Mouse (Mus musculus) forebrain, embryonic 14.5 days (tissue): Measurements from ENCODE around the gene G3bp2. TPM values are rescaled to one million over a fixed set of nuclear protein-coding genes. Genes with fewer than 3 reads are reported as not detected.

Source experiments
- ATAC-seq: fragments of 200-750 bp; cut with Nextera tagmentation; 2 replicates; pipeline ENCODE4 v1.8.0; 2017; ENCODE audit warnings: mild to moderate bottlenecking, moderate library complexity
- DNase-seq: peaks from one replicate; pipeline ENCODE4 v3.0.0-alpha.2; 2015; ENCODE audit warnings: low spot score
- H3K27ac ChIP-seq: fragments of 300-500 bp; sonication (generic); 2 replicates; pipeline ENCODE4 v1.5.1; 2014; ENCODE audit warnings: low read depth, mild to moderate bottlenecking, control low read depth, low read length, moderate library complexity
- H3K27me3 ChIP-seq: fragments of 300-500 bp; sonication (generic); replicated peaks from 2 replicates; pipeline ENCODE4 v1.6.1; 2014; ENCODE audit warnings: low read length, control low read depth, mixed read lengths; ENCODE audit not compliant: control insufficient read depth, insufficient read depth
- H3K36me3 ChIP-seq: fragments of 300-500 bp; sonication (generic); 2 replicates; pipeline ENCODE4 v1.6.1; 2014; ENCODE audit warnings: low read length, control low read depth; ENCODE audit not compliant: control insufficient read depth, insufficient read depth
- H3K4me1 ChIP-seq: fragments of 300-500 bp; sonication (generic); 2 replicates; pipeline ENCODE4 v1.6.1; 2014; ENCODE audit warnings: antibody characterized with exemption, low read length, control low read depth; ENCODE audit not compliant: control insufficient read depth, insufficient read depth
- H3K4me2 ChIP-seq: fragments of 300-500 bp; sonication (generic); 2 replicates; pipeline ENCODE4 v1.6.1; 2014; ENCODE audit warnings: mild to moderate bottlenecking, control low read depth, low read length
- H3K4me3 ChIP-seq: fragments of 300-500 bp; sonication (generic); 2 replicates; pipeline ENCODE4 v1.5.1; 2014; ENCODE audit warnings: low read depth, low read length, control low read depth
- H3K9ac ChIP-seq: fragments of 300-500 bp; sonication (generic); 2 replicates; pipeline ENCODE4 v1.6.1; 2014; ENCODE audit warnings: mild to moderate bottlenecking, low read length, control low read depth, moderate library complexity
- H3K9me3 ChIP-seq: fragments of 300-500 bp; sonication (generic); replicated peaks from 2 replicates; pipeline ENCODE4 v1.6.1; 2016; ENCODE audit warnings: low read length, control low read depth, mixed read lengths; ENCODE audit not compliant: control insufficient read depth
- WGBS: fragments of 180-500 bp; shearing (Covaris S2); extraction: QIAGEN DNeasy Blood & Tissue Kit; methylation state at CpG from one replicate; pipeline ENCODE4 v1.1.7; 2014; 5-methylcytosine and 5-hydroxymethylcytosine counted together
- polyA plus RNA-seq: library from polyadenylated mRNA; unstranded; fragments of >200 nt; fragmentation: Nextera tagmentation; extraction: Ambion mirVana; gene quantifications from 2 replicates; pipeline ENCODE4 v1.2.1, GENCODE M21; 2014

Gene G3bp2
- polyA plus RNA-seq, 1 experiment from 2014 or later, result 351 TPM

DNA sequence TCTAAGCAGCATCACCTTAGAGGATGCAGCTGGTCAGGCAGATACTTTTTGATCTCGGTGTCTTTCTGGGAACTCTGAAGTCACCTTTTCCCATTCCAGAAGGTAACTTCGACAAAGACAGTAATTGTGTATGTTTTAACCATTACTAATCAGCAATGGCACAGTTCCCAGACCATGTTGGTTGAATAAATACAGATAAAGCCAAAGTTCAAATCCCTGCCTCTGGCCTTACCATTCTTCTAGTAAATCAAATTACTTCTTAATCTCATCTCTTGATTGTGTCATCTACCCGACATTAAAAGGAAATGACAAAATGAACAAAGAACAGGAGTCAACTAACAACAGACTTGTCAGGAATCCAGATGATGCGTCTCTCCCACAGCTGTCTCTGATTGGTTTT is 38.1 kb upstream of the G3bp2 start:
- no peak for DNase-seq
- no peak overlapping the region for H3K27ac ChIP-seq
- H3K27me3 ChIP-seq, result no peaks in the 10 kb centered on the region
- no peak overlapping the region for H3K9ac ChIP-seq
- H3K4me1 ChIP-seq, result no peaks in the 10 kb centered on the region
- 0 out of 2 replicates have a peak, but pooled peaks cover 4% of the 10 kb centered on the region for H3K36me3 ChIP-seq
- H3K9me3 ChIP-seq, result no peaks in the 10 kb centered on the region
- no peak for ATAC-seq
- WGBS, result 82% methylated on average over 4 of the region's 4 CpGs
- no peak overlapping the region for H3K4me3 ChIP-seq
- no peak overlapping the region for H3K4me2 ChIP-seq

DNA sequence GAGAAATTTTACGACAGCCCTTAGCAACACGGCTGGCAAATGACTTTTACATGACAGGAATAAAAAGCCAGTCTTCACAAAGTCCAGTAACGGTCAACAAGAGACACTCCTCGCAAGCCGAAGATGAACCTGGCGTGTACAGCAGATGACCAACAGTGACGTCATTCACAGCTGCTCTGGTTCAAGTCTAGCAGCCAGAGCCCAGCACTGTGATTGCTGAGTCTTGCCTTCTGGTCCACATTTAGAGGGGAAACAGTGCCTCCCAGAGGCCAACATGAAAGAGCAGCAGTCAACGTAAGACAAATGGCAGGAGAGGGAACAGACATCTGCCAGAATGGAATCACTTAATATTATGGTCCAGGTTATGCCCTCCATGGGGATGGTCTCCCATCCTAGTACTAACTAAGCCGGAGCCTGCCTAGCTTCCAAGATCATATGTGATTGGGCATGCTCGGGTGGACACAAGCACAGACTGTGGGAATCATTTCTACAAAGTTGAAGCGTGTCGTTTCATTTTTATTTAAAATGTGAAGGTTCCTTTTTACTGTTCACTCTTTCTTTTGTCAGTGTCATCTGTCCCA is 34.4 kb upstream of the G3bp2 start:
- no peaks in the 10 kb centered on the region for H3K9me3 ChIP-seq
- 55% methylated on average over 12 of the region's 12 CpGs for WGBS
- H3K4me1 ChIP-seq, result no peaks in the 10 kb centered on the region; the same call in 1 of the 2 replicates
- H3K27ac ChIP-seq, result no peak overlapping the region
- H3K9ac ChIP-seq, result no peak overlapping the region
- H3K27me3 ChIP-seq, result no peaks in the 10 kb centered on the region
- H3K4me3 ChIP-seq, result no peak overlapping the region
- no peaks in the 10 kb centered on the region for H3K36me3 ChIP-seq
- DNase-seq, result peak; percentile 67
- no peak overlapping the region for H3K4me2 ChIP-seq
- peak; percentile 67 for ATAC-seq

DNA sequence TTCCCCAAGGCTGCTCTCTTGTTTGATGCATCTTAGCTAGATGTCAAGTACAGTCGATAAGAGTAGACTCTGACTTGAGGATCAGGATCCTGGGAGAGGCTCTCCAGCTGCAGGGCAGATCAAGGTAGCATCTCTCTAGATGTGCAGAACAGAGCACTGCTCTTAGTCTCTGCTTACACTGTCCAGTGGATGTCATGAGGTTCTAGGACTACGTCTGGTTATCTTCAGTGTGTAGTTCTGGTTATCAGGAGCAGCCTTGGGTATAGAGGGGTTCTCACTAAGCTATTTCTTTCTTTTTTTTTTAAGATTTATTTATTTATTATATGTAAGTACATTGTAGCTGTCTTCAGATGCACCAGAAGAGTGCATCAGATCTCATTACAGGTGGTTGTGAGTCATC is 31.4 kb upstream of the G3bp2 start:
- 92% methylated on average over 2 of the region's 2 CpGs for WGBS
- Histone ChIP-seq H3K9me3 (no peaks in the 10 kb centered on the region), H3K27ac (no peak overlapping the region), H3K36me3 (no peaks in the 10 kb centered on the region), H3K27me3 (no peaks in the 10 kb centered on the region), H3K4me1 (peaks cover 3% of the 10 kb centered on the region; the same call in 1 of the 2 replicates), H3K4me3 (no peak overlapping the region), H3K4me2 (no peak overlapping the region), H3K9ac (no peak overlapping the region)
- no peak for ATAC-seq
- no peak for DNase-seq

DNA sequence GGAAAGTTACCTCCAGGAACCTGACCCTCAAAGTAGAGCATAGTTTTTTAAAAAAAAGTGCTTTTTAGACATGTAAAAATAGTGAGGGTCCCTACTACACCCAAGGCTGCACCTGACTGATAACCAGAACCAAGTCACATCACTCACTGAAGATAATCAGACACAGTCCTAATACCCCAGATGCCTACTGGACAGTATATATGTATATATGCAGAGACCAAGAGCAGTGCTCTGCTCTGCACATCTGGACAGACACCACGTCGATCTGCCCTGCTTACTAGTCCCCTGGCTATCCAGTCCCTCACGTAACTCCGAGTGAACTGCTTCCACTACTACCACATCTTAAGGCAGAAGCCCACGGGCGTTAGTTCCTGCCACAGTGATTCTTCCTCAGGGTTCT is 30.7 kb upstream of the G3bp2 start:
- Histone ChIP-seq H3K9me3 (no peaks in the 10 kb centered on the region), H3K4me1 (peaks cover 3% of the 10 kb centered on the region; the same call in 1 of the 2 replicates), H3K36me3 (no peaks in the 10 kb centered on the region), H3K27me3 (no peaks in the 10 kb centered on the region), H3K4me3 (no peak overlapping the region), H3K27ac (no peak overlapping the region), H3K4me2 (no peak overlapping the region), H3K9ac (no peak overlapping the region)
- no peak for ATAC-seq
- WGBS, result 86% methylated on average over 6 of the region's 6 CpGs
- DNase-seq, result no peak

DNA sequence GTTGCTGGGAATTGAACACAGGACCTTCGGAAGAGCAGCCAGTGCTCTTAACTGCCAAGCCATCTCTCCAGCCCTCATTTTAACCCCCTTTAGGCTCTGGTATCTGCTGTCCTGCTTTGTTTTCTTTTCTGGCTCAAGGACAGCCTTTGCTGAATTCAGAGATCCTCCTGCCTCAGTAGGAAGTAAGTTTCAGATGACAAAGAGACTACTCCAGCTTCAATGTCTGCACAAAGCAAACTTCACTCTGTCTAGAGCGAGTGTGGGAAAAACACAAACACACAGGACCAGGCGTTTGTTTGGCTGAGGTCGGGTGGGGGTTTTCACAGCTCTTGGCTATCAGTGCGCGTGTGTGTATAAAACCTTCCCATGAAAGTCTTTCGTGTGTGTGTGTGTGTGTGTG is 30.0 kb upstream of the G3bp2 start:
- peaks cover 3% of the 10 kb centered on the region; the same call in 1 of the 2 replicates for H3K4me1 ChIP-seq
- no peaks in the 10 kb centered on the region for H3K9me3 ChIP-seq
- H3K36me3 ChIP-seq, result no peaks in the 10 kb centered on the region
- WGBS, result 86% methylated on average over 7 of the region's 7 CpGs
- H3K4me3 ChIP-seq, result no peak overlapping the region
- DNase-seq, result no peak
- H3K9ac ChIP-seq, result no peak overlapping the region
- H3K27me3 ChIP-seq, result no peaks in the 10 kb centered on the region
- ATAC-seq, result no peak
- H3K4me2 ChIP-seq, result no peak overlapping the region
- H3K27ac ChIP-seq, result no peak overlapping the region

DNA sequence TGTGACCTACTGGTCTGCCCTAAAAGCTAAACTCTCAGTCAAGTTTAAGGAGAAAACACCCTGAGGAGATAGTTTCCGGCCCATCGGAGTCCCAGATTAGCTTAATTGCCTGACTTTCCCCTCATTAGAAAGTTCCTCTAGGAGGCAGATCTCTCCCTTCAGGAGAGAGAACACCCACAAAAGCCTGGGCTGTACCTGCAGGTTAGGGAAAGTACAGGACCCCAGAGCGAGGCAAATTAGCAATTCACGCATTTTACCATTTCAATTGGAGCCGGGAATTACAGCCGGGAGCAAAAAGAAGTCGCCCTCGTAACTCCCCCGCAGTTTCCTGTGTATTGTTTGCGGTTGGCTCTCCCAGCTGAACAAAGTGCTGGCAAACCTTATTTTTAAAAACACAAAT is 29.1 kb upstream of the G3bp2 start:
- DNase-seq (no peak), ATAC-seq (no peak)
- WGBS, result 1% methylated on average over 10 of the region's 10 CpGs
- H3K27me3 ChIP-seq, result no peaks in the 10 kb centered on the region
- H3K9me3 ChIP-seq, result no peaks in the 10 kb centered on the region
- H3K4me3 ChIP-seq, result no peak overlapping the region
- H3K27ac ChIP-seq, result no peak overlapping the region
- H3K4me2 ChIP-seq, result peak overlapping the region; percentile 35
- H3K4me1 ChIP-seq, result peaks cover 3% of the 10 kb centered on the region; the same call in 1 of the 2 replicates
- no peak overlapping the region for H3K9ac ChIP-seq
- no peaks in the 10 kb centered on the region for H3K36me3 ChIP-seq

DNA sequence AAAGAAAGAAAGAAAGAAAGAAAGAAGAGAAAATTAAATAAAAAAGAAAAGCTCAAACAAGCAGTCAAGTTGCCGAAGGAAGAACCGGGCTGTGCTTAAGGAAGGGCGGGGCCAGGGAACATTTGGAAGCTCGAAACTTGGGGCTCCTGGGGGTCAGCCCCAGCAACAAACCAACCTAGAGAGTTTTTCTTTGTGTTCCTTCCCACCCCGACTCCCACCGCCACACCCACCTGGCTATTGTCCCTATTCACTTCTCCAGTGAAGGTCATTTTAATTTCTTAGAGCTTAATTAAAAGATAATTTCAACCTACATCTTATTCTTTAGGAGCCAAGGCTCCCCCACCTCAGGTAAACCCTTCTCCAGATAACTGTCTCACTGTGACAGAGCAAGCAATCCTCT is 28.7 kb upstream of the G3bp2 start:
- no peak for DNase-seq
- Histone ChIP-seq H3K9ac (no peak overlapping the region), H3K4me2 (peak overlapping the region; percentile 35), H3K27ac (no peak overlapping the region), H3K4me3 (no peak overlapping the region), H3K4me1 (peaks cover 3% of the 10 kb centered on the region; the same call in 1 of the 2 replicates), H3K36me3 (no peaks in the 10 kb centered on the region), H3K27me3 (no peaks in the 10 kb centered on the region), H3K9me3 (no peaks in the 10 kb centered on the region)
- WGBS, result 6% methylated on average over 6 of the region's 6 CpGs
- ATAC-seq, result no peak

DNA sequence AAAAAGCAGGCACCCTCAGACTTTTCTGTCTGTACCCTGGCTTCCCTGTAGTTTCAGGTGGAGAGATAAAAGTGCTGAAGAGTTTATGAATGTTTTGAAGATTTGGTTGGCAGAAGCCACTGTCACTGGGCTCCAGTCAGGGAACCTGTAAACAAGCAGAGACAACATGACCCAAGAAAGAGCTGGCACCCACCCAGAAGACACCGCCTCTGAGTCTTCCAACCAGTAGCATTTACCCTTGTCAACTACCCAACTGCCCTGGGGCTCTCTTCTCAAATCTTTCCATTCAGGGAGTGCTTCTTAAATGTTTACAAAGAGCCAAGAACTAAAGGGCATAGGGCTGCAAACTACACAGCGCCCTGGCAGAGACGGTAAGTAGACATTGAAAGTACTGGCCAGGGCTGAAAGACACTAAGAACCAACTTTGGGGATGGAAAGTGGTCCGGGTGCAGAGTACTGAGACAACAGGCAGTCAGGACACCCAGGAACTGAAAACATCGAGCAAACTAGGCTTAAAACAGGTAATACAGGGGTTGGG is 27.4 kb upstream of the G3bp2 start:
- WGBS, result 87% methylated on average over 5 of the region's 5 CpGs

DNA sequence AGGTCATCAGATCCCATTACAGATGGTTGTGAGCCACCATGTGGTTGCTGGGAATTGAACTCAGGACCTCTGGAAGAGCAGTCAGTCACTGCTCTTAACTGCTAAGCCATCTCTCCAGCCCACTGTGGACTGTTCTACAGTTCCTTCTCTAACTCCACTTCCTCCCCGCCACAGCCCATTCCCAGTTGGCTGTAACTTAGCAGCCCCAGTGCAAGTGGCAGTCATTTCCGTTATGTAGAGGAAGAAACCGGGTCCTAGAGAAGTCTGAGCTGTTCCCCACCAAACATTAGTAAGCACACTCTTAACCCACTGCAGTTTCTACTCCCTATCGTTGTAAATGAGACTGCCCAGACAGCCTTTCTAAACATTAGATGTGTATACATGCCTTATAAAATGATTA is 23.8 kb upstream of the G3bp2 start:
- 92% methylated on average over 4 of the region's 4 CpGs for WGBS
- no peak overlapping the region for H3K4me3 ChIP-seq
- ATAC-seq (no peak), DNase-seq (no peak)
- H3K27me3 ChIP-seq, result no peaks in the 10 kb centered on the region
- H3K9ac ChIP-seq, result no peak overlapping the region
- H3K4me1 ChIP-seq, result peaks cover 5% of the 10 kb centered on the region; the same call in 1 of the 2 replicates
- H3K27ac ChIP-seq, result no peak overlapping the region
- no peak overlapping the region for H3K4me2 ChIP-seq
- H3K36me3 ChIP-seq, result no peaks in the 10 kb centered on the region
- no peaks in the 10 kb centered on the region for H3K9me3 ChIP-seq

More for the DNA sequence above, 27.4 kb upstream of the G3bp2 start:
- Histone ChIP-seq H3K4me3 (no peak overlapping the region), H3K4me1 (peaks cover 7% of the 10 kb centered on the region), H3K27ac (no peak overlapping the region), H3K9me3 (no peaks in the 10 kb centered on the region), H3K36me3 (no peaks in the 10 kb centered on the region), H3K9ac (no peak overlapping the region), H3K4me2 (no peak overlapping the region), H3K27me3 (no peaks in the 10 kb centered on the region)
- ATAC-seq (no peak), DNase-seq (no peak)
